Mouse (Mus musculus) G1E-ER4 (cell line): ENCODE measurements around the gene Brms1. TPM values are rescaled to one million over a fixed set of nuclear protein-coding genes. Genes with fewer than 3 reads are reported as not detected.

ENCODE experiments used
- GATA1 ChIP-seq: IDR thresholded peaks from one replicate; pipeline ENCODE4 v1.8.0; 2012; ENCODE audit warnings: low read length, inconsistent platforms
- polyA plus RNA-seq: library from polyadenylated mRNA; stranded (reverse); fragments of >175 nt; gene quantifications from 2 replicates; pipeline ENCODE4 v1.2.3, GENCODE M21; 2012

Gene Brms1
- polyA plus RNA-seq, 1 experiment: 61.3 TPM

- no peak for TF ChIP-seq GATA1
Observed at GRCm38 (mm10) chr19:5071545-5072369, 30.6 kb downstream of the Brms1 start.

- no peak for TF ChIP-seq GATA1
Observed at GRCm38 (mm10) chr19:5072389-5073019, 31.4 kb downstream of the Brms1 start.

GRCm38 (mm10) chr19:5073028-5073427 is 31.9 kb downstream of the Brms1 start:
- TF ChIP-seq GATA1: no peak

- no peak for TF ChIP-seq GATA1
Observed at GRCm38 (mm10) chr19:5073518-5073917, 32.4 kb downstream of the Brms1 start.

- TF ChIP-seq GATA1: no peak
Observed at GRCm38 (mm10) chr19:5079279-5079678, 38.1 kb downstream of the Brms1 start.

GRCm38 (mm10) chr19:5082005-5082404 is 40.9 kb downstream of the Brms1 start:
- no peak for TF ChIP-seq GATA1

GRCm38 (mm10) chr19:5082596-5082995 is 41.4 kb downstream of the Brms1 start:
- no peak for TF ChIP-seq GATA1

- TF ChIP-seq GATA1: no peak
Observed at GRCm38 (mm10) chr19:5083961-5084833, 43.0 kb downstream of the Brms1 start.

GRCm38 (mm10) chr19:5084834-5085144 is 43.6 kb downstream of the Brms1 start:
- no peak for TF ChIP-seq GATA1

- TF ChIP-seq GATA1: no peak
Observed at GRCm38 (mm10) chr19:5085145-5085863, 44.1 kb downstream of the Brms1 start, which contains the start of gene Tmem151a. Tmem151a (minus strand) TSS chr19:5085531.

- TF ChIP-seq GATA1: no peak
Observed at GRCm38 (mm10) chr19:5087884-5088728, 47.0 kb downstream of the Brms1 start, which contains the start of gene Yif1a. Yif1a (plus strand) TSS chr19:5088538.

GRCm38 (mm10) chr19:5089324-5089723 is 48.2 kb downstream of the Brms1 start:
- no peak for TF ChIP-seq GATA1

- TF ChIP-seq GATA1: no peak
Observed at GRCm38 (mm10) chr19:5092083-5092482, 50.9 kb downstream of the Brms1 start.

GRCm38 (mm10) chr19:5093481-5094242 is 52.5 kb downstream of the Brms1 start:
- TF ChIP-seq GATA1: no peak
